Mouse (Mus musculus) midbrain, embryonic 10.5 days (tissue): ENCODE results near the gene Dcxr. TPM values are rescaled to one million over a fixed set of nuclear protein-coding genes. Genes with fewer than 3 reads are reported as not detected.
A peak's percentile ranks its signal among the peaks of the same experiment; 100 is the strongest.
"Not testable (repeated sequence)": the region's sequence is repeated elsewhere in the genome, so short reads cannot be mapped to it uniquely, and the experiment has no call there.

ENCODE experiments used
- DNase-seq: peaks from one replicate; pipeline ENCODE4 v3.0.0-alpha.2; 2017; ENCODE audit warnings: low spot score
- H3K27ac ChIP-seq: fragments of 300-500 bp; sonication (generic); replicated peaks from 2 replicates; pipeline ENCODE4 v1.5.1; 2016; ENCODE audit warnings: mild to moderate bottlenecking
- H3K27me3 ChIP-seq: fragments of 300-500 bp; sonication (generic); 2 replicates; pipeline ENCODE4 v1.6.1; 2016; ENCODE audit warnings: low read depth, mild to moderate bottlenecking; ENCODE audit not compliant: poor library complexity, severe bottlenecking
- H3K36me3 ChIP-seq: fragments of 300-500 bp; sonication (generic); 2 replicates; pipeline ENCODE4 v1.6.1; 2016; ENCODE audit warnings: mild to moderate bottlenecking, moderate library complexity
- H3K4me1 ChIP-seq: fragments of 300-500 bp; sonication (generic); 2 replicates; pipeline ENCODE4 v1.6.1; 2016
- H3K4me3 ChIP-seq: fragments of 300-500 bp; sonication (generic); 2 replicates; pipeline ENCODE4 v1.5.1; 2016; ENCODE audit warnings: mild to moderate bottlenecking, moderate library complexity
- H3K9me3 ChIP-seq: fragments of 300-500 bp; sonication (generic); replicated peaks from 2 replicates; pipeline ENCODE4 v1.6.1; 2016; ENCODE audit warnings: mild to moderate bottlenecking
- WGBS: fragments of 180-500 bp; shearing (Covaris S2); methylation state at CpG from one replicate; pipeline ENCODE4 v1.1.7; 2016; 5-methylcytosine and 5-hydroxymethylcytosine counted together
- polyA plus RNA-seq: library from polyadenylated mRNA; unstranded; fragments of >200 nt; fragmentation: Nextera tagmentation; extraction: Ambion mirVana; gene quantifications from 2 replicates; pipeline ENCODE4 v1.2.1, GENCODE M21; 2016

The Dcxr gene
- polyA plus RNA-seq, 1 experiment from 2014 or later, result 13.0 TPM

DNA sequence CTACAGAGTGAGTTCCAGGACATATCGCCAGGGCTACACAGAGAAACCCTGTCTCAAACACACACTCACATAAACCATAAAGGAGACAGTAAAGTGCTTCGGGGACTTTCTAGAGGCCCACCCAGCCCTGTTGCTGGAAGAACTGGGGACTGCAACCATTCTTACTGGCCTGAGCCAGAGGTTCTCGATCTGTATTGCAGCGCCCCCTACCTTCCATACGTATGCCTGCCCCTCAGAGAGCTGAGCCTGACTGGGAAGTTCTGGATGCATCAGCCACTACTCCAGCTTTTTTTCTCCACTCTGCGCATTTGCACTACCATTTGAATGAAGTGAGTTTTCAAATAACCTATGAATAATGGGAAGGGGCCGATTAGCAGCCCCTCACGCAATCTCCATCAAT, 22.3 kb upstream of the Dcxr start:
- WGBS, result 63% methylated on average over 8 of the region's 8 CpGs
- Histone ChIP-seq H3K36me3 (no peaks in the 10 kb centered on the region), H3K27me3 (no peaks in the 10 kb centered on the region), H3K4me1 (no peaks in the 10 kb centered on the region), H3K9me3 (no peaks in the 10 kb centered on the region), H3K27ac (no peak overlapping the region), H3K4me3 (no peak overlapping the region)
- no peak for DNase-seq

DNA sequence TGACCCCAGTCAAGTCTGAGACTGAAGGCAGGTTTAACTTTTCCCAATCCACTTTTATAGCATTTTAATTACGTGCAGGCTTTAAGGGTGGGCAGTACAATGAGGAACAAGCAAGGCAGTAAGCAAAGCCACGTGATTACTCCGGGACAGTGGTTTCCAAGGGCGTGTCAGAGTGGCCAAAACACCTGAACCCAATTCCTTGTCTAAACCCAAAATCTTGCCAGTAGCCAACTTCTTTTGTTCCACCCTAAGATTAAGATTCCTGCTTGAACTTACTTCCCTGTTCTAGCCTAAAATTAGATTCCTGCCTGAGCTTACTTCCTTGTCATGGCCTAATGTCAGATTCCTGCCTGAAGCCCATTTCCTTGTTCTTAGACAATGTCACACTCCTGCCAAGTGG, 20.9 kb upstream of the Dcxr start:
- 86% methylated on average over 4 of the region's 4 CpGs for WGBS
- no peaks in the 10 kb centered on the region for H3K36me3 ChIP-seq
- H3K4me1 ChIP-seq, result no peaks in the 10 kb centered on the region
- H3K27me3 ChIP-seq, result no peaks in the 10 kb centered on the region
- H3K9me3 ChIP-seq, result no peaks in the 10 kb centered on the region
- no peak for DNase-seq
- H3K4me3 ChIP-seq, result no peak overlapping the region
- no peak overlapping the region for H3K27ac ChIP-seq

DNA sequence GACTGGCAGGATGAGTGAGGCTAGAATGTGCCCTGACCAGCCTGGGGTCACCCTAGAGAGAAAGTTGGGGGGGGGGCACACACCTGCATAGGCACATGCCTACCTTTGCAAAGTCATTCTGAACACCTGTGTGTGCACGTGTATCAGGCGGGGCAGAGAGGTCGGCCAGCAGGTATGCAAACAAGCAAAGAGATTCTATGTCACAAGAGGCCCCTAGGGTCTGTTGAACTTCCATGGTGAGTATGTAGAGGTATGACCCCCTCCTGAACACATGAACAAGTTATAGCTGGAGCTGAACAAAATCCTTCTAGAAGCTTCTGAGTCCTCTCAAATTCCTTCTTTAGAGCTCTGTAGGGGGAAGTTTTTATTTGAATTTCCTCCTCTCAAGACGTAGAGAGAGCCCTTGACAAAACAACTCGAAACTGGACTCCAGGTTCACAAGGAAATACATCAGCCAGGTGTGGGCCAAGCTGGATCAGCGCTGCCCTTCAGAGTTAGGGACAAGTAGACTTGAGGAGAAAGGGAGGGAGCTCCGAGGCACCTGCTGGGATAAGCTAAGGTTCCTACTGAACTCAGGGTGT, 17.1 kb upstream of the Dcxr start:
- no peak for DNase-seq
- H3K36me3 ChIP-seq, result no peaks in the 10 kb centered on the region
- H3K4me3 ChIP-seq, result no peak overlapping the region
- WGBS, result 82% methylated on average over 7 of the region's 7 CpGs
- H3K4me1 ChIP-seq, result no peaks in the 10 kb centered on the region
- H3K9me3 ChIP-seq, result no peaks in the 10 kb centered on the region
- H3K27me3 ChIP-seq, result no peaks in the 10 kb centered on the region
- H3K27ac ChIP-seq, result no peak overlapping the region

DNA sequence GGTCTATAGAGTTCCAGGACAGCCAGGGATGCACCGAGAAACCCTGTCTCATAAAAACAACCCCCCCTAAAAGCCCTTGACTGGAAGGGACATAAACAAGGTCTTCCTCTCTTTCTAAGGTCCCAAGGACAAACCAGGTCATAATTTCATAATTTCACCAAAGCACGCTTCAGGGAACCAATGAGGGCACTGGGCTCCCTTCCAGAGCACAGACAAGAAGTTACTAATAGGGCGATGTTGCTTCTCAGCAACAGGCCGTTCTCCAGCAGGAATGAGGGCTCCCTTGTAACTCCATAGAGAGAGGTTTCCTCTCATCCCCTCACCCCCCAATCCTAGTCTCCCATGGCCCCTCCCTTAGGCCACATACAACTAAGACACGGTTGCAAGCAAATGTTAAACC, 13.9 kb upstream of the Dcxr start:
- no peaks in the 10 kb centered on the region for H3K4me1 ChIP-seq
- 91% methylated on average over 5 of the region's 5 CpGs for WGBS

DNA sequence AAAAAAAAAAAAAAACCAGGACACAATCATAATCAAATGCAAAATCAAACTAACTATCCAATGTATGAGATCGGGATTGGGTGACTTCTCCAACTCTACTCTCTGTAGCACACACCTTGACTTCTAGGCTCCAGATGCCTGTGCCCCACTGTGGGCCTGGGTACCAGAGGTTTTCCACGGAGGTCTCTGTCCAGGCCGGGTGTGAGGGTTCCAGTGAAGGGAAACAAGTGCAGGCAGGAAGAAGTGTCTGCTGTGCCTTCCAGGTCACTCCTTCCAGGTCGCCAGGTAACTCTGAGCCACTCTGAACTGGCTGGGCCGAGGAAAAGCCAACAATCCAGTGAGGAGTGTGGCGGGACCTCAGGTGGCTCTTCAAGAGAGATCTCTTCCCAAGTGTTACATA, 9.3 kb upstream of the Dcxr start:
- 0 out of 2 replicates have a peak, but pooled peaks cover 2% of the 10 kb centered on the region for H3K27me3 ChIP-seq
- no peaks in the 10 kb centered on the region for H3K36me3 ChIP-seq
- no peak overlapping the region for H3K27ac ChIP-seq
- H3K4me3 ChIP-seq, result no peak overlapping the region
- H3K9me3 ChIP-seq, result no peaks in the 10 kb centered on the region
- no peak for DNase-seq
- WGBS, result 80% methylated on average over 6 of the region's 6 CpGs
- H3K4me1 ChIP-seq, result no peaks in the 10 kb centered on the region

More for the DNA sequence above, 13.9 kb upstream of the Dcxr start:
- Histone ChIP-seq H3K9me3 (no peaks in the 10 kb centered on the region), H3K27ac (no peak overlapping the region), H3K27me3 (no peaks in the 10 kb centered on the region), H3K36me3 (no peaks in the 10 kb centered on the region), H3K4me3 (no peak overlapping the region)
- no peak for DNase-seq

- Histone ChIP-seq H3K4me3 (no peak overlapping the region), H3K27ac (no peak overlapping the region), H3K4me1 (peaks cover 9% of the 10 kb centered on the region), H3K36me3 (no peaks in the 10 kb centered on the region), H3K9me3 (no peaks in the 10 kb centered on the region), H3K27me3 (peaks cover 25% of the 10 kb centered on the region)
- WGBS, result 72% methylated on average over 6 of the region's 6 CpGs
- no peak for DNase-seq
Measured at GRCm38 (mm10) chr11:120733521-120733920, 6.4 kb upstream of the Dcxr start.

DNA sequence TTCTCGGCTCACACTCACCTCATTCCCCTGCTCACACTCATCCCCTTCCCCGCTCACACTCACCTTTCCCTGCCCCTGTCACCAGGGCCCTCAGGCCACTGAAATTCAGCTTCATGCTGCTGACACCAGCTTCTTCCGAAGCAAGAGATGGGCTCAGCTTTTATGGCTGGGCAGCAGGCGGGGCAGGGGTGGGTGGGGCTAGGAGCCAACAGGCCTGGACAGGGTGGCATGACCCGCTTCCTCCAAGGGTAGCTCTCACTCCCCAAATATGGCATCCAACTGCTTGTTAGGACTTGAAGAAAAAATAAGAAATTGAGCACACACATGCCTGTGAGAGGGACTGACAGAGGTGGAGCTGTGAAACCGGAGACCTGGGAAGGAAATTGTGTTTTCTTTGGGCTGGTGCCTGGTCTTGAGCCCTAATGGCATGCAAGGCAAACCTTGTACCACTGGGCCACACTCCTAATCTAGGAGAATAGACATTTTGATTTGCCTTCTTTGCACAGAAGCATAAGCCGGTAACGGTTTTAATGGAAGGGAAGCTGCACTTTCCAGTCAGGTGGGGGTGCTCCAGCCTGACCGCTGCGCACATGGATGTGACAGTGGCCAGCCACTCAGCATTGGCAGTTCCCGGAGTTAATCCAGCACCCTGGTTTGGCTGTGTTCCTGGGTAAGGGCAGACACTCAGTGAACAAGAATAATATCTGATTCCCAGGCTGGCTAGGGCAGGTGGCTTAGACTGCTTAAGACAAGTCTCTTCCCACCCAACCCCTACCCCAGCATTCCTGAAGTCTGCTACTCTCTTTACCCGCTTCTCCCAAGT, 5.0 kb upstream of the Dcxr start, which contains the start of gene Cbr2:
Gene Cbr2, minus strand, starts transcription at position 257 of the 823 bp plus-strand sequence.
- no peak for DNase-seq
- Histone ChIP-seq H3K9me3 (no peaks in the 10 kb centered on the region), H3K27ac (no peak within 1 kb of the TSS), H3K27me3 (peaks cover 34% of the 10 kb centered on the region), H3K36me3 (no peaks in the 10 kb centered on the region), H3K4me1 (peaks cover 13% of the 10 kb centered on the region), H3K4me3 (no peak within 1 kb of the TSS)
- WGBS, result 79% methylated on average over 12 of the region's 12 CpGs

- peaks cover 36% of the 10 kb centered on the region for H3K27me3 ChIP-seq
- 88% methylated on average over 1 of the region's 1 CpGs for WGBS
- no peaks in the 10 kb centered on the region for H3K36me3 ChIP-seq
- no peak overlapping the region for H3K4me3 ChIP-seq
- peaks cover 19% of the 10 kb centered on the region for H3K4me1 ChIP-seq
- DNase-seq, result no peak
- H3K27ac ChIP-seq, result no peak overlapping the region
- no peaks in the 10 kb centered on the region for H3K9me3 ChIP-seq
Measured at GRCm38 (mm10) chr11:120731395-120731794, 4.3 kb upstream of the Dcxr start.

DNA sequence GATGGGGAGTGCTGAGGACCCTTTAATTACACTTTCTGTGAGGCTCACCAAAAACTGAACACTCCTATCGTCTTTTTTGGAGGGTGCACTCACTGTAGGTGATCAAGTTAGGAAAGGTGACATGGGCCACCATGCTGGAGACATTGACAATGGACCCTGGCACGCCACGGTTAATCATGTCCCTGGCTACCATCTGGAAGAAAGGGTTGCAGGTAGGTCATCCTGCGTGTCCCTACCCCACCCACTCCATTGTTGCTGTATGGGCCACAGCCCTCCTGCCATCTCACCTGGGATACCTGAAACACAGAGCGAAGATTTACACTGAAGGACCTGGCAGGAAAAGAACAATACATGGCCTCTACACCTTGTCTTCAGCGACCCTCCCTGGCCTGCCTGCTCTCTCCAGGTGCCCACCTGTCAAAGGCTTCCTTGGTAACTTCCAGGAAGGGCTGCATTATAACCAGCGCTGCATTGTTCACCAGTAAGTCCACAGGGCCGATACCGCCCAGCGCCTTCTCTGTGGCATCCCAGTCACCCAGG, 3.3 kb upstream of the Dcxr start:
- no peak overlapping the region for H3K4me3 ChIP-seq
- no peak for DNase-seq
- no peak overlapping the region for H3K27ac ChIP-seq
- no peaks in the 10 kb centered on the region for H3K9me3 ChIP-seq
- WGBS, result 84% methylated on average over 10 of the region's 10 CpGs
- H3K36me3 ChIP-seq, result no peaks in the 10 kb centered on the region
- peaks cover 24% of the 10 kb centered on the region for H3K4me1 ChIP-seq
- H3K27me3 ChIP-seq, result peaks cover 46% of the 10 kb centered on the region

DNA sequence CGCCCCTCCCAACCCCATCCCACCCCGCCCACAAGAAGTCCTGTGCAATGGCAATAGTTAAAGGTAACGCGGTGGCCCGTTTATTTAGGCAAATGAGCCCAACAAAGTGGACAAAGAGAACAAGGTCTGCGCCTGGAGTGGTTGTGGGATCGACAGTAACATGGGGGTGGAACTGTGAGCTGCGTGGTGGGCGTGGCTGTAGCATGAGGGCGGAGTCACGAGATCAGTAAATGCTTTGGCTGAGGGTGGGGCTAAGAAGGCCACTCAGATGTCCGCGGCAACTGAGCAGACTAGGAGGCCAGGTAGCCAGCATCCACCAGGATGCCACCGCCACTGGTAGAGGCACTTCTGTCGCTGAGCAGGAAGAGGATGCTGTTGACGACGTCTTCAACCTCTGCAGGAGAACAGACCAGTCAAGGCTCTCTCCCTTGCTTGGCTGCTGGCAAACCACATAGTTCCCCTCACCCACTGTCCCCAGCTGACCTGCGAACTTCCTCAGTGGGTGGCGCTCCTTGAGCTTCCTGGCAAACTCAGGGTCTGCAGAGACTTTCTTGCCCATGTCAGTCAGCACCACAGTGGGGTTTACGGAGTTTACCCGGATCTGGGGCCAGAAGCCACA, 2.5 kb upstream of the Dcxr start:
- not testable (repeated sequence) for H3K36me3 ChIP-seq, H3K9me3 ChIP-seq
- H3K27me3 ChIP-seq, result peaks cover 51% of the 10 kb centered on the region
- peaks cover 24% of the 10 kb centered on the region for H3K4me1 ChIP-seq
- peak overlapping the region; percentile 34; the same call in 1 of the 2 replicates for H3K4me3 ChIP-seq
- peak; percentile 48 for DNase-seq
- WGBS, result 1% methylated on average over 18 of the region's 21 CpGs
- 0 out of 2 replicates have a peak overlapping the region, but pooled peaks have one; percentile 49 for H3K27ac ChIP-seq

DNA sequence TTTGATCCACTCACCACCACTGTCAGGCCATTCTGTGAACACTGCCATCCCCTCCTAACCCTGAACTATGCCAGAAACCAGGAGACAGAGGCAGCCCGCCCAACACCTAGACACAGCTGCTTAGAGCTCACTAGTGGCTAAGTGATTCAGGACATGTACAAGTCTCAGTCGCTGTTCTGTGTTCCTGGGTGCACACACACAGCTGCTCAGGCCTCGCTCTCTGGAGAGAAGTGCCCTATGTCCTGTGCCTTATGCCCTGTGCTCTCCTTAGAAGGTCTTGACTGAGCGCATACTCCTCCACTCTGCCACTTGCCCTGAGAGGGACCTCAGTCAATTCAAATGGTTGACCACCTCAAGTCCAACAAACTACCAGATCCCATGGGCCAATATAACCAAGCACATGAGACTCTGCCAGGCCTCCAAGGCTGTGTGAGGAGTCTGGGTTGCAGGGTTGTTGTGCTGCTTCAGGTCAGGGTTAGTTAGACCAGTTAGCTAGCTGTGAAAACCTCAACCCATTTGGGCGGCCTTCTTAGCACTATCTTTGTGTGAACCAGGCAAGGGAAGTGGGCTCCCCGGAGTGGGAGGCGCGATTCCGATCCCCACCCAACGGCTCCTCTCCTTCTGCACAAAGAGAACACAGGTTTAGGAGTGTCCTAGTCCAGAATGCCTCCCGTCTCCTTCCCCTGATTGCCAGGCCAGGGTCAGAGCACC, 1.6 kb upstream of the Dcxr start:
- Histone ChIP-seq H3K27ac (no peak overlapping the region), H3K27me3 (peaks cover 54% of the 10 kb centered on the region), H3K4me3 (peak overlapping the region; percentile 34; the same call in 1 of the 2 replicates), H3K9me3 (no peaks in the 10 kb centered on the region), H3K4me1 (peaks cover 24% of the 10 kb centered on the region), H3K36me3 (no peaks in the 10 kb centered on the region)
- WGBS, result 65% methylated on average over 11 of the region's 11 CpGs
- no peak for DNase-seq

DNA sequence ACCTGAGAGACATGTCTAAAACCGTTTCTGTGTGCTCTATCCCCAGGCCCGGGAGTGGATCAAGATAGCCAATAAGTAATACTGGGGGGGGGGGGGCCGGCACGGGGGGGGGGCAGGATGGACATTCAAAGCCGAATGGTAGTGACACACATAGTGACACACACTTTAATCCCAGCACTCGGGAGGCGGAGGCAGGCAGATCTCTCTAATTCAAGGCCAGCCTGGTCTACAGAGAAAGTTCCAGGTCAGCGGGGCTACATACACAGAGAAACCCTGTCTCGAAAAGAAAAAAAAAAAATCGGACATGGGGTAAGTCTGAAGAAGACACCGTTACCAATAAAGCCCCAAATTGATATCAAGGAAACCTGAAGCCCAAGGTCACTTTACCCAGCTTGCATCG, 483 bp upstream of the Dcxr start:
- WGBS, result 67% methylated on average over 12 of the region's 12 CpGs
- Histone ChIP-seq H3K27me3 (peaks cover 65% of the 10 kb centered on the region), H3K4me1 (peaks cover 26% of the 10 kb centered on the region), H3K4me3 (peak overlapping the region; percentile 80), H3K36me3 (no peaks in the 10 kb centered on the region), H3K27ac (no peak overlapping the region), H3K9me3 (no peaks in the 10 kb centered on the region)
- DNase-seq, result no peak
